11 mouse cellular contexts compared by ENCODE assay signal in the genomic region with DNA sequence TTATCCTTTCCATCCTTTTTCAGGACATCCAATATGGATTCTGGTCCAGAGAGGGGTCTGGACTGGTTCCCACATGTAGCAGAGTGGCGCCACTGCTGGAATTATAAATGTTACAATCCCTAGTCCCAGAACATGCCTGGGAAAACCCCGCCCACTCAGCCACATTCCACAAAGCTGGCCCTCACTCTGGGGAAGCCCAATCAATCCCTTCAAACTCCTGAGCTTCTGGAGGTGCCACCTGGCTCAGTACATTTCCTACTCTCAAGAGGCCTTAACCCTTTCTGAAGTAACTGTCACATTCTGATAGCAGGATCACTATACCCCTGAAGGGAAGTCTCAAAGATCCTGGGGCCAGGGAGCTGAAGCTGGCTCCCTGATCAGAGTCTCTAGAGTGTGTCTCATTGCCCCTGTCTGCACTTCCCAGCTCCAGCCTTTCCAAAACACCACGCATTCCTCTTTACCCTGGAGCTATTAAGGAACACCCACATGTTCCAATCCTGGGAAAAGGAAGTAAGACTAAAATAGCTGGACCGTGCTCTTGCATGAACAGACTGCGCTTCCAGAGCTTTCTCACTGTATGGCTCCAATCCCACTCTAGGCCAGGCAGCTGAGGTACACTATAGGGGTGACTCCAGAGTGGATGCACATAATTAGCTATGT. TPM values are rescaled to one million over a fixed set of nuclear protein-coding genes. Genes with fewer than 3 reads are reported as not detected.
DNase-seq lines count a peak whose midpoint lies in the region; ATAC-seq and TF ChIP-seq lines count a peak whose summit lies in the region.
"Had no signal": no experiment of that assay in that cellular context is flagged by ENCODE, and none has a peak within 500 bp of the region (broad histone marks: within the 10 kb centered on the region; RNA-seq: fewer than 3 reads in every experiment).

No protein-coding gene starts in this region.

- no peak overlapping the region for H3K4me3 ChIP-seq in hindbrain, postnatal 0 days (ENCODE audit: low read length)
- H3K4me3 ChIP-seq in hindbrain, embryonic 11.5 days (ENCODE audit: low read depth, low read length): no peak overlapping the region

- H3K36me3 ChIP-seq in hindbrain, postnatal 0 days (ENCODE audit: insufficient read depth, low read length): peaks cover 75% of the 10 kb centered on the region
- peaks cover 14% of the 10 kb centered on the region for H3K36me3 ChIP-seq in hindbrain, embryonic 11.5 days (ENCODE audit: control insufficient read depth, insufficient read depth, low read length)

- no peak for ATAC-seq in hindbrain, postnatal 0 days
- no peak for ATAC-seq in hindbrain, embryonic 11.5 days (ENCODE audit: low FRiP score)
- ATAC-seq in monocyte, adult 5-6 weeks (replicated peaks; ENCODE audit: insufficient number of reproducible peaks, low FRiP score, low TSS enrichment, poor library complexity, severe bottlenecking): no peak

- H3K4me2 ChIP-seq in hindbrain, postnatal 0 days (ENCODE audit: low read depth, low read length): no peak overlapping the region
- no peak overlapping the region for H3K4me2 ChIP-seq in hindbrain, embryonic 11.5 days (replicated peaks; ENCODE audit: low read depth, low read length)

- H3K9me3 ChIP-seq in hindbrain, postnatal 0 days (ENCODE audit: low read length): no peaks in the 10 kb centered on the region
- no peaks in the 10 kb centered on the region for H3K9me3 ChIP-seq in hindbrain, embryonic 11.5 days (ENCODE audit: control insufficient read depth, low read length)

- no peak for TF ChIP-seq CTCF in hindbrain, postnatal 0 days (IDR thresholded peaks at IDR 0.05; ENCODE audit: low read depth)

- H3K4me1 ChIP-seq in hindbrain, postnatal 0 days (ENCODE audit: insufficient read depth, low read length): 0 out of 2 replicates have a peak, but pooled peaks cover 7% of the 10 kb centered on the region
- H3K4me1 ChIP-seq in hindbrain, embryonic 11.5 days (replicated peaks; ENCODE audit: control insufficient read depth, insufficient read depth, low read length): no peaks in the 10 kb centered on the region

- peak overlapping the region; percentile 36; the same call in 1 of the 2 replicates for H3K27ac ChIP-seq in hindbrain, postnatal 0 days
- no peak overlapping the region for H3K27ac ChIP-seq in hindbrain, embryonic 11.5 days (ENCODE audit: low read depth, low read length)

- DNase-seq in hindbrain, postnatal 0 days (ENCODE audit: low spot score): no peak
- DNase-seq in hindbrain, embryonic 11.5 days (ENCODE audit: low spot score): no peak
- peak; percentile 66 for DNase-seq in gastrocnemius, postnatal 25 days
- peak; percentile 36 for DNase-seq in kidney, adult 9 months
- DNase-seq in lung, postnatal 4 days: peak; percentile 52 to 73
- DNase-seq in thymus, postnatal 4 days: no peak
- DNase-seq in thymus, adult 18-20 months: no peak
- DNase-seq: liver had no signal

- H3K9ac ChIP-seq in hindbrain, postnatal 0 days (replicated peaks; ENCODE audit: low read length): no peak overlapping the region
- H3K9ac ChIP-seq in hindbrain, embryonic 11.5 days (ENCODE audit: low read depth, low read length): no peak overlapping the region

- no peaks in the 10 kb centered on the region for H3K27me3 ChIP-seq in hindbrain, postnatal 0 days (ENCODE audit: insufficient read depth, low read length)
- H3K27me3 ChIP-seq in hindbrain, embryonic 11.5 days (ENCODE audit: control insufficient read depth, insufficient read depth, low read length): no peaks in the 10 kb centered on the region
- H3K27me3 ChIP-seq: CH12.LX had no signal

- 68% methylated on average over 5 of the region's 5 CpGs for WGBS in hindbrain, postnatal 0 days
- WGBS in hindbrain, embryonic 11.5 days: 88% methylated on average over 5 of the region's 5 CpGs

RNA-seq across cellular contexts. Expression of a gene that starts 18.4 kb away (rescaled TPM):
- total RNA-seq in hindbrain, postnatal 0 days (2014; rRNA removed): 0.31 and 0.61 TPM in 2 replicates
- 0.48 TPM in 2 replicates for polyA plus RNA-seq in hindbrain, postnatal 0 days (2015; fragmentation: Nextera tagmentation; extraction: Ambion mirVana)
- 0.14 and 0.20 TPM in 2 replicates for polyA plus RNA-seq in hindbrain, embryonic 11.5 days (2014; fragmentation: Nextera tagmentation; extraction: Ambion mirVana)
- under 1 TPM; 0.40 to 0.46 TPM for total RNA-seq in gastrocnemius, postnatal 25 days (2021)
- total RNA-seq in monocyte, adult 5-6 weeks (2017): 0.68 TPM in 1 of 3 replicates, not detected in the others
- total RNA-seq: common myeloid progenitor, adult 5-6 weeks had no signal

RNA-seq across cellular contexts. Expression of a gene that starts 41.1 kb away (rescaled TPM):
- 56.3 and 68.1 TPM in 2 replicates for total RNA-seq in hindbrain, postnatal 0 days (2014; rRNA removed)
- polyA plus RNA-seq in hindbrain, postnatal 0 days (2015; fragmentation: Nextera tagmentation; extraction: Ambion mirVana): 5.8 and 6.5 TPM in 2 replicates
- 20.3 and 24.7 TPM in 2 replicates for polyA plus RNA-seq in hindbrain, embryonic 11.5 days (2014; fragmentation: Nextera tagmentation; extraction: Ambion mirVana)
- 10 to 100 TPM; 12.6 to 13.4 TPM for total RNA-seq in gastrocnemius, postnatal 25 days (2021)
- total RNA-seq in monocyte, adult 5-6 weeks (2017): not detected in 3 replicates

Comparison
In these comparisons a context has a peak if more than half of its experiments do, and no peak if none do; other contexts are left out.
1. DNase-seq: peak in gastrocnemius, postnatal 25 days (single experiment), kidney, adult 9 months (single experiment) and lung, postnatal 4 days (2 of 2); none in hindbrain, postnatal 0 days (single experiment), hindbrain, embryonic 11.5 days (single experiment), thymus, postnatal 4 days (single experiment) and thymus, adult 18-20 months (0 of 2).
2. RNA of a gene that starts 41.1 kb away (total RNA-seq): 56.3 to 68.1 TPM in hindbrain, postnatal 0 days and 12.6 to 13.4 TPM in gastrocnemius, postnatal 25 days; not detected in monocyte, adult 5-6 weeks; every median in the first group is over 10 times any median in the second.